Mouse (Mus musculus) G1E (cell line): Measurements from ENCODE around the gene Hoxd3.

Experiments
- CTCF ChIP-seq: IDR thresholded peaks from 2 replicates; pipeline ENCODE4 v1.5.1; 2012; ENCODE audit warnings: low read depth, low read length, inconsistent platforms, mixed read lengths
- GATA1 ChIP-seq: IDR thresholded peaks from 2 replicates; pipeline ENCODE4 v1.6.1; 2012; ENCODE audit warnings: borderline replicate concordance, low read length, inconsistent platforms, mixed read lengths

DNA sequence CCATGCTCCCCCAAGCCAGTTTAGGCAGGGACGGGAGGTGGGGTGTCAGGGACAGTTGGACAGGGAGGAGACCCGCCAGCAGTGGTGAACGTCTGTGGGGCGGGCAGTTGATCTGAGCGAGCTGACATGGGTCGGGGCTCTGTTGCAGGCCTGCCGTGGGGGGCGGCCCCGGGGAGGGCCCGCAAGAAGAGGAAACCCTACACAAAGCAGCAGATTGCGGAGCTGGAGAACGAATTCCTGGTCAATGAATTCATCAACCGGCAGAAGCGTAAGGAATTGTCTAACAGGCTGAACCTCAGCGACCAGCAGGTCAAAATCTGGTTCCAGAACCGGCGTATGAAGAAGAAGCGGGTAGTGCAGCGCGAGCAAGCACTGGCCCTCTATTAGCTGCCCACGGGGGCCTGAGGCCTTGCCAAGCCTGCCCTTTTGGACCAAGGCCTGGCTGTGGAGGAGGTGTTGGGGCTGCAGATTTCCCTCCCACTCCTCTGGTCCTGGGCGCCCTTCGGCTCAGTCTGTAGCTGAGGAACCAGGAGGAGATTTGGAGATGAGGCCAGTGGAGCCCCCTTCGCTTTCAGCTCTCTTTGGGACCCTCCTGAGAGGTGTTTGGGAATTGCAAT lies 36.0 kb upstream of the Hoxd3 start:
- TF ChIP-seq CTCF (no peak), GATA1 (no peak)
